Mouse (Mus musculus) olfactory bulb, adult 2 months (tissue): ENCODE data around the gene Angptl2.

Experiments used
- CTCF ChIP-seq: fragments of 200-500 bp; IDR thresholded peaks from 2 replicates; pipeline ENCODE4 v1.5.1; 2012; ENCODE audit warnings: low read depth, mild to moderate bottlenecking, low read length, moderate library complexity; ENCODE audit not compliant: insufficient read depth
- POLR2A ChIP-seq: fragments of 200-500 bp; IDR thresholded peaks from 2 replicates; pipeline ENCODE4 v1.6.1; 2012; ENCODE audit warnings: mild to moderate bottlenecking, low read depth, low read length, moderate library complexity; ENCODE audit not compliant: insufficient read depth

- TF ChIP-seq POLR2A: no peak
- no peak for TF ChIP-seq CTCF
Measured at GRCm38 (mm10) chr2:33173126-33173525, 42.7 kb upstream of the Angptl2 start.
